Mouse (Mus musculus) stomach, postnatal 0 days (tissue): Measurements from ENCODE around the gene Sem1.

Experiments
- CTCF ChIP-seq: IDR thresholded peaks from 2 replicates; pipeline ENCODE4 v1.5.1; 2016; ENCODE audit warnings: antibody characterized with exemption, low read depth, mild to moderate bottlenecking, moderate library complexity
- EP300 ChIP-seq: optimal IDR thresholded peaks from 2 replicates; pipeline ENCODE3; 2016; ENCODE audit warnings: antibody characterized with exemption

GRCm38 (mm10) chr6:6547997-6548396, 30.5 kb downstream of the Sem1 start:
- TF ChIP-seq CTCF, result no peak
- TF ChIP-seq EP300, result no peak
